Mouse (Mus musculus) megakaryocyte, embryonic 14.5 days (primary cell): ENCODE results near the gene Sumo2. TPM values are rescaled to one million over a fixed set of nuclear protein-coding genes. Genes with fewer than 3 reads are reported as not detected.
"Not testable (repeated sequence)": the region's sequence is repeated elsewhere in the genome, so short reads cannot be mapped to it uniquely, and the experiment has no call there.

Experiments used
- H3K27me3 ChIP-seq: replicated peaks from 2 replicates; pipeline ENCODE3; 2012; ENCODE audit warnings: inconsistent platforms
- H3K36me3 ChIP-seq: replicated peaks from 2 replicates; pipeline ENCODE3; 2012; ENCODE audit warnings: low read length, inconsistent platforms, mixed read lengths
- H3K4me1 ChIP-seq: 2 replicates; pipeline ENCODE4 v1.6.1; 2012; ENCODE audit warnings: inconsistent platforms
- H3K4me3 ChIP-seq: replicated peaks from 2 replicates; pipeline ENCODE3; 2012; ENCODE audit warnings: moderate library complexity, mild to moderate bottlenecking, inconsistent platforms
- H3K9me3 ChIP-seq: 2 replicates; pipeline ENCODE4 v1.6.1; 2012; ENCODE audit warnings: inconsistent platforms
- FLI1 ChIP-seq: IDR thresholded peaks from 2 replicates; pipeline ENCODE4 v1.6.1; 2012; ENCODE audit warnings: low read length, inconsistent platforms, mixed read lengths
- GATA1 ChIP-seq: IDR thresholded peaks from 3 replicates; pipeline ENCODE4 v1.6.1; 2012; ENCODE audit warnings: mixed read lengths, low read length, inconsistent platforms, borderline replicate concordance
- polyA plus RNA-seq: library from polyadenylated mRNA; stranded (reverse); fragments of >175 nt; gene quantifications from 2 replicates; pipeline ENCODE4 v1.2.3, GENCODE M21; 2012; ENCODE audit warnings: low replicate concordance; ENCODE audit not compliant: insufficient read depth

The Sumo2 gene
- polyA plus RNA-seq, 1 experiment: 368 TPM

DNA sequence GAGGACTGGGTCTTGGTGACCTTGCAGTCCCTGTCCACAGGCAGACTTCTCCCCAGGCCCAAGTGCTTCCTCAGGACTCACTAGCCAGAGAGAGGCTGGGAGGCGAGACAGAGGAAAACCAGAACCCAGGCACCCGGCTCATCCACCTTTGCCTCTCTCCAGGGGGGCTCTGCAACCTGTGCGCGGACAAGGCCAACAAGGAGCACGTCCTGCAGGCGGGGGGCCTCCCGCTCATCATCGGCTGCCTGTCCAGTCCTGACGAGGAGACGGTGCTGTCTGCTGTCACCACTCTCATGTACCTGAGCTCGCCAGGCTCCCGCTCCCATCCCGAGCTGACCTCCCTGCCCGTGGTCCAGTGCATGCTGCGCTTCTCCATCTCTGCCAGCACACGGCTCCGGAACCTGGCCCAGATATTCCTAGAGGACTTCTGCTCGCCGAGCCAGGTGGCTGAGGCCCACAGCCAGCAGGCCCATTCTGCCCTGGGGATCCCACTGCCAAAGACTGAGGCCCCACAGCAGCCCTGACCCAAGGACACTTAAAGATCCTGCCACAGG is 47.4 kb downstream of the Sumo2 start:
- peak overlapping the region; percentile 2 for H3K4me3 ChIP-seq
- H3K27me3 ChIP-seq: no peaks in the 10 kb centered on the region
- H3K4me1 ChIP-seq: peaks cover 57% of the 10 kb centered on the region
- H3K36me3 ChIP-seq: peaks cover 56% of the 10 kb centered on the region
- TF ChIP-seq FLI1 (no peak), GATA1 (no peak)
- H3K9me3 ChIP-seq: no peaks in the 10 kb centered on the region

DNA sequence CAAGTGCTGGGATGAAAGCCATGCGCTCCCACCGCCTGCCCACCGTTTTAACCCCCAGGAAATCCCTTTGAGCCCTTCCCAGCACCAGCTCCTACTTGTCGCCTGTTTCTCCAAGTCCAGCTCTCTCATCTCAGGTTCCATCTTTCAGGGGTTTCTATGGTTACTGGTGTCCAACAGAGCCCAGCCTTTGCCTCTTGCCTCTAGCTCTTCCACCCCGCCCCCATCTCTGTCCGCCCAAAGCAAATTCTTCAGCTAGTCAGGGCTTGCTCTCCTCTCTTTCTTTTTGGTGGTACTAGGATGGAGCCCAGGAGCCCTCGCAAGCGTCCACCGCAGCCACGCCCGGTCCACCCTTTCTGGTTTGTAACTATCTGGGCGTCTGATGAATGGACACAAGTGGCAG is 50.9 kb downstream of the Sumo2 start:
- Histone ChIP-seq H3K27me3 (no peaks in the 10 kb centered on the region), H3K4me1 (peaks cover 46% of the 10 kb centered on the region), H3K36me3 (peaks cover 75% of the 10 kb centered on the region), H3K9me3 (no peaks in the 10 kb centered on the region), H3K4me3 (no peak overlapping the region)
- TF ChIP-seq FLI1: no peak

DNA sequence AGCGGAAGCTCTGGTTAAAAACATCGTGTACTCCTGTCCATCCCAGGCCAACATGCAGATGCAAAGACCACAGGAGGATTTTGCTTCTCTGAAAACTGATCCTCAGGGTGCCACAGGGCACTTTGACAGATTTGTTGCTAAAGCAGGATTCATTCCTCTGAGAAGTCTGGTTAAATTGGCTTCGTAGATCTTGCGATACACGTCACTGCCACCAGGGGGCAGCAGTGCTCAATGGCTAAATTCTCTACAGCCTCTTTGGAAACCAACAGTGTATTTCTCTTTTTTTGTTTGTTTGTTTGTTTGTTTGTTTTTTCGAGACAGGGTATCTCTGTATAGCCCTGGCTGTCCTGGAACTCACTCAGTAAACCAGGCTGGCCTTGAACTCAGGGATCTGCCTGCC is 52.4 kb downstream of the Sumo2 start:
- peaks cover 41% of the 10 kb centered on the region for H3K4me1 ChIP-seq
- H3K36me3 ChIP-seq: peaks cover 75% of the 10 kb centered on the region
- TF ChIP-seq GATA1 (no peak), FLI1 (no peak)
- no peaks in the 10 kb centered on the region for H3K27me3 ChIP-seq
- no peak overlapping the region for H3K4me3 ChIP-seq
- no peaks in the 10 kb centered on the region for H3K9me3 ChIP-seq

DNA sequence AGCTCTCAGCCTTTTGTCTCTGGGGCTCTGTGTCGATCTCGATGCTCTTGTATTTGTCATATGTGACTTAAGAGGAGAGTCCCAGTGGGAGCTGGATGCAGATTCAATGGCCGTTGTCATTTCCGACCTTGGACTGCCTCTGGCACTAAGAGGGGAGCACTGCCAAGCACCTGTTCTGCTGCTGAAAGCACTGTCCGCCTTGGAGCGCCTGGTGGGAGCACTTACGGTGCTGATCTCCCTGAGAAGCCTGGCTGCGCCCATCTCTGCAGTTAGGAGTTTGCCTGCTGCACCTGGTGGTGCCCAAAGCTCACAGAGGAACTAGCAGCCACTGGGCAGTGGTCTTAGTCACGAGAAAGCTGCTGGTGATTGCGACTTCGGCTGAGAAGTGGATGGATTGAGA is 52.8 kb downstream of the Sumo2 start:
- H3K27me3 ChIP-seq: no peaks in the 10 kb centered on the region
- no peaks in the 10 kb centered on the region for H3K9me3 ChIP-seq
- no peak for TF ChIP-seq FLI1
- no peak for TF ChIP-seq GATA1
- peaks cover 41% of the 10 kb centered on the region for H3K4me1 ChIP-seq
- peaks cover 73% of the 10 kb centered on the region for H3K36me3 ChIP-seq
- no peak overlapping the region for H3K4me3 ChIP-seq

DNA sequence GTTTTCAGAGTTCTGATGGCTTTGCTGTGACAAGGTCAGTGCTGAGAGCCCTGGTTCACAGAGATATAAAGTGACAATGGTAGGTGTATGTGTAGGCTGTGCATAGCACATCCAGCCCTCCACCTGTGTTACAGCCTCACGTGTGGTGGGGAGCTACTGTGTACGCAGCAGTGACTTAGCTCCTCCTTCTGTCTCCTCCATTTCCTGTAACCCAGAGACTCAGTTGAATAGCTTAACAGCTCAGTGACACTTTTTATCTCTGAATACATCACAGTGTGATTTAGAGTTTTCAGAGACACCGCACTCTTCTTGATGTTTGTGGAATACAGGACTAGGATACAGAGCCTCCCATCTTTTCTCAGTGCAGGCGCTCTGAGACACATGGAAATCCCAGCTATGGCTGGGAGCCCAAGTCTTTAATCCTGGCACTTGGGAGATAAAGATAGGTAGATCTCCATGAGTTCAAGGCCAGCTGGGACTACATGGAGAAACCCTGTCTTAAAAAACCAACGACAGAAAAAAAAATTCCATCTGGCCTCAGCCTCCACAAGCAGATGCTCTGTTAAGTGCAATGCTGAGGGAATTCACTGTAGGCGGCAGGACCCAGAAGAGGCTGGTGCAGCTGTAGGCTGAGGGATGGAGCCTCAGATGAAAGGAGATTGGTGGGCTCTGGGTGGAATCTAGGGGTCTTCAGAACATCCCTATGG is 54.4 kb downstream of the Sumo2 start:
- no peaks in the 10 kb centered on the region for H3K27me3 ChIP-seq
- H3K4me1 ChIP-seq: peaks cover 56% of the 10 kb centered on the region
- TF ChIP-seq FLI1 (no peak), GATA1 (no peak)
- H3K4me3 ChIP-seq: no peak overlapping the region
- H3K9me3 ChIP-seq: no peaks in the 10 kb centered on the region
- H3K36me3 ChIP-seq: peaks cover 63% of the 10 kb centered on the region

DNA sequence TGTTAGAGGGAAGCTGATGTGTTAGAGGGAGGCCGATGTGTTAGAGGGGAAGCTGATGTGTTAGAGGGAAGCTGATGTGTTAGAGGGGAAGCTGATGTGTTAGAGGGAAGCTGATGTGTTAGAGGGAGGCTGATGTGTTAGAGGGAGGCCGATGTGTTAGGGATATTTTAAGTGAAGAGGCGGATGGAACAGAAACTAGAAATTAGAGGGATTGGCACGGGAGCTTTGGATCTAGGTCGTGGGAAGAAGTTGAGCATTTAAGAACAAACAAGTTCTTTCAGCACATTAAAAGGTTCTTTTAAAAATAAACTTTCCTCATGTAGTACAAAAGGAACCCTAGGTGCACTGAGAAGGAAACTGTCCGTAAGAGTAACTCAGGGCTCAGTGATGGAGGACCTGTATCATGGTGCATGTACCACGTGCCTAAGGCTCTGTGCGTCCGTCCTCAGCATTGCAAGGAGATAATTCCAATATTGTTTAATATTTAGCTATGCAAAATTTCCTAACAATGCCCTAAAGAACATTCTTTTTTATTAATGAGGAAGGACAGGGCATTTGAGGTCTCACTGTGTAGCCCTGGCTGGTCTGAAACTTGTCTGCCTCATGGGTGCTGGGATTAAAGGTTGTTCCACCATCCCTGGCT is 57.7 kb downstream of the Sumo2 start:
- Histone ChIP-seq H3K4me3 (no peak overlapping the region), H3K4me1 (peaks cover 69% of the 10 kb centered on the region), H3K27me3 (no peaks in the 10 kb centered on the region), H3K36me3 (peaks cover 39% of the 10 kb centered on the region), H3K9me3 (no peaks in the 10 kb centered on the region)
- no peak for TF ChIP-seq FLI1
- no peak for TF ChIP-seq GATA1

DNA sequence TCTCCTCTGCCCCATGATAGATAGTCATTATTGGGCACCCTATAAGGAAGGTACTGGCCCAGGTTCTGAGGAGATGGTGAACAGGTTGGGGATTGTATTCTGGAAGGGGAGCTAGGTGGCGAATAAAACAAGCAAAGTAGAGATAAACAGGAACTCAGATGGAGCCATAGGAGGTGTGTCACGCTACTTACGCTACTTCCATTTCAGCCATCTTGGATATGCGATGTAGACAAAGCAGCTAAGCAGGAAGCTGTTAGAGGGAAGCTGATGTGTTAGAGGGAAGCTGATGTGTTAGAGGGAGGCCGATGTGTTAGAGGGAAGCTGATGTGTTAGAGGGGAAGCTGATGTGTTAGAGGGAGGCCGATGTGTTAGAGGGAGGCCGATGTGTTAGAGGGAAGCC is 58.7 kb downstream of the Sumo2 start:
- H3K9me3 ChIP-seq, H3K27me3 ChIP-seq: not testable (repeated sequence)
- Histone ChIP-seq H3K4me1 (peaks cover 72% of the 10 kb centered on the region), H3K4me3 (peak overlapping the region; percentile 62), H3K36me3 (peaks cover 32% of the 10 kb centered on the region)

DNA sequence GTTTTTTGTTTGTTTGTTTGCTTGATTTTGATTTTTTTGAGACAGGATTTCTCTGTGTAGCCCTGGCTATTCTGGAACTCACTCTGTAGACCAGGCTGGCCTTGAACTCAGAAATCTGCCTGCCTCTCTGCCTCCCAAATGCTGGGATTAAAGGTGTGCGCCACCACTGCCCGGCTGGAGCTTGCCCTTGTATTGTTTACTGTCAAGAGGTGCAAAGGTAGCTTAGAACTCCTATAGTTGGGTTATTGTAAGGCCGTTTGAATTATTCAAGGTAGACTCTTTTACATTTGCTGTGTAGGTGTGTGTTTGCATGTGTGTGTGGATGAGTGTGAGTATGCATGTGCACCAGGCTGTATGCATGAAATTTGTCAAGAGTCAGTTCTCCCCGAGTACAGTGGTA is 59.4 kb downstream of the Sumo2 start:
- Histone ChIP-seq H3K4me3 (peak overlapping the region; percentile 75), H3K4me1 (peaks cover 66% of the 10 kb centered on the region), H3K36me3 (peaks cover 28% of the 10 kb centered on the region)
- H3K27me3 ChIP-seq, H3K9me3 ChIP-seq: not testable (repeated sequence)

DNA sequence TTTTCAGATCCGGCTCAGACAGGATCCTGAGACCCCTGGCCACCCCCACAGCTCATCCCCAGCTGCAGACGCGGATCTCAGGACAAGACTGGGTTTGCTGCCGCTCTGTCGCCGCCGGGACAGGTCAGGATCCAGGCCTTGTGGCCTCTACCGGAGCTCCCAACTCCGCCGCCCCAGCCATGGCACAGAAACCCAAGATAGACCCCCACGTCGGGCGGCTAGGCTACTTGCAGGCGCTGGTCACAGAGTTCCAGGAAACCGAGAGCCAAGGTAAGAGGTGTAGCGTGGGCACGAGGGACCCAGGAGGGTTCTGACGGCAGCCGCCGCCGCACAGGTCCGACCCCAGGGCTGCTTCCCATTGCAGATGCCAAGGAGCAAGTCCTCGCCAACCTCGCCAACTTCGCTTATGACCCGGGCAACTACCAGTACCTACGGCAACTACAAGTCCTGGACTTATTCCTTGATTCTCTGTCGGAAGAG is 60.3 kb downstream of the Sumo2 start:
- no peaks in the 10 kb centered on the region for H3K9me3 ChIP-seq
- peaks cover 62% of the 10 kb centered on the region for H3K4me1 ChIP-seq
- peaks cover 23% of the 10 kb centered on the region for H3K36me3 ChIP-seq
- TF ChIP-seq FLI1: no peak
- TF ChIP-seq GATA1: no peak
- H3K27me3 ChIP-seq: peaks cover 6% of the 10 kb centered on the region
- peak overlapping the region; percentile 97 for H3K4me3 ChIP-seq

DNA sequence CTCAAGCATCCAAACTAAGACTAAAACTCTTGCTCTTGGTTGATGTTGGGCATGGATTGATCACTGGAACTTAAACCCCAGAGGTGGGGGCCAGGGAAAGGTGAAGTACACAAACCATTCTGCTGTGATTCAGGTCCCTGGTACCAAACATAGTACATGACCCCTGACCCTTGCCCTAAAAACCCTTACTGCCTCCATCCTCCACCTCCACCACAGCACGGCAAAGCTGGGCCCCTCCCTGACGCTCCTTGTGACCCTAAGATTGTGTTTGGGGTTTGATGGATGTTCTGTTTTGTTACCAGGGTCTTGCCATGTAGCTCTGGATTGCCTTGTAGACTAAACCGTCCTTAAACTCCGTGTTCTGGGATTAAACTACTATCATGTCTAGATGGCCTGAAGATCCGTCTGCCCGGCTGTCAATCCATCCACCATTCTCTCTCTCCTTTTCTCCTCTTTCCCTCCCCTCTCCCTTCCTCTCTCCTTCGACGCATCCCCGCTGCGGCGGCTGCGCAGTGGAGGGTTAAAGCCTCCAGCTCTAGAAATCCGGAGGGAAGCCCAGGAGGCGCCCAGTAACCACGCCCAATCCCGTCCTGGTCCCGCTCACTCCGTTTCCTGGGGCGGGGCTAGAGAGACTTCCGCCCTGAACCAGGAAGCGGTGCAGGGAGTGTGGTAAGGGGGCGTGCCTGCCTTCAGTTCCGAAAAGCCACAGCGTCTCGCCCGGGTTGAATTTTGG is 60.9 kb downstream of the Sumo2 start, which contains the start of gene Armc7:
Armc7 (plus strand) TSS at position 643 of the 733 bp plus-strand sequence.
- no peak for TF ChIP-seq GATA1
- peak; percentile 59 for TF ChIP-seq FLI1
- Histone ChIP-seq H3K27me3 (peaks cover 7% of the 10 kb centered on the region), H3K4me1 (peaks cover 62% of the 10 kb centered on the region), H3K9me3 (peaks cover 3% of the 10 kb centered on the region), H3K4me3 (peak within 1 kb of the TSS; percentile 97), H3K36me3 (peaks cover 17% of the 10 kb centered on the region)
